Mouse (Mus musculus) gastrocnemius, postnatal 10 days (tissue): ENCODE measurements around the gene Nap1l2. TPM values are rescaled to one million over a fixed set of nuclear protein-coding genes. Genes with fewer than 3 reads are reported as not detected.
"Not testable (repeated sequence)": the region's sequence is repeated elsewhere in the genome, so short reads cannot be mapped to it uniquely, and the experiment has no call there.

Experiments
- DNase-seq: peaks from one replicate; pipeline ENCODE4 v3.0.0; 2021; ENCODE audit warnings: mixed read lengths
- long read RNA-seq, 2 experiments: library from polyadenylated mRNA; stranded (forward); transcript quantifications; one replicate each; pipeline ENCODE4 v2.0.0; 2021
- total RNA-seq, 2 experiments: library from RNA; stranded (reverse); gene quantifications; 2 replicates each; pipeline ENCODE4 v1.2.3; 2021

Nap1l2 gene
- total RNA-seq = not detected
- long read RNA-seq, experiment 1 = 0 reads
- long read RNA-seq, experiment 2 = 0 reads

DNA sequence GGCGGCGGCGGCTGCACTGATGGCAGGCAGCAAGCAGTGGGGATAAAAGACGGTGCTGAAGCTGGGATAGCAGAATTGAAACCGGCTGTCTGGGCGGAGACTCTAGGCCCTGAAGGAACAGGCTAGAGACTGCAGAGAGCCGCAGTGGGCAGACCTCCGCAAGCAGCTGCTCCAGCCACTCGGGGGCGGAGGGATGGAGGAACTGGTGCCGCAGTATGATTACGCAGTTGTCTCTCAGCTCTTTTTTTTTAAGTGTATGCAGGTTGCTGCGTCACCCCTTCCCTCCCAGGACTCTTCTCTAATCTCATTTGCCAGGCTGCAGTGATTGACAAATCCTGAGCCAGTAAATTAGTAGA, at the start of gene Nap1l2:
Nap1l2 (minus strand) TSS at position 210 of the 356 bp plus-strand sequence.
- DNase-seq = peak; percentile 4

- no peak for DNase-seq
Measured at GRCm38 (mm10) chrX:103215251-103215650, 28.8 kb upstream of the Nap1l2 start.

- DNase-seq = no peak
Measured at GRCm38 (mm10) chrX:103186829-103187228, 389 bp upstream of the Nap1l2 start.

DNA sequence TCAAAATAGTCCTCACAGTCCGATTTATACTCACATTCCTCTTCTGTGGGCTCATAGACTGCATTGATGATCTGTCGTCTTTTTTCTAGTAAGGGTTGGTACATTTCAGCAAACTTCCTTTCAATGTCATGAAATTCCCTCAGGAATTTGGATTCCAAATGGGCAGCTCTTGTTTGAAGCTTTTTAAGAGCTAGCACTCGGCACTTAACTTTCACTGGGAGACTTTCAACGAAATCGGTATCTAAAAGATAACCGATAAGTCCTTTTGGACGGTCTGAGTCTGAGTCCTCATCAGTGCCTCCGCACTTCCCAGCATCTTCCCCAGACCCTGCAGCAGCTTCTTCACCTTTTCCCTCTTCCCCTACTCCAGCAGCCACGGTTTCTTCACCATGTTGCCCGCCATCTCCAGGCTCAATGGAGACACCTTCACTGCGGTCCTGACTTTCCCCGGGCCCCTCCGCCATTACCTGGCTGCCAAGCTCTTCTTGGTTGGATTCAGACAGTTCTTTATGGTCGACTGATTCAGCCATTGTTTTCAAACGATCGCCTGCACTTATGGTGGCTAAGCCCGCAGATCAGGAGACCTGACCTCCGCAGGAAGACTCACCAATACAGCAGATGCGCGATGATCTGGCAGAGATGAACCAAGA, 534 bp downstream of the Nap1l2 start:
- no peak for DNase-seq

DNA sequence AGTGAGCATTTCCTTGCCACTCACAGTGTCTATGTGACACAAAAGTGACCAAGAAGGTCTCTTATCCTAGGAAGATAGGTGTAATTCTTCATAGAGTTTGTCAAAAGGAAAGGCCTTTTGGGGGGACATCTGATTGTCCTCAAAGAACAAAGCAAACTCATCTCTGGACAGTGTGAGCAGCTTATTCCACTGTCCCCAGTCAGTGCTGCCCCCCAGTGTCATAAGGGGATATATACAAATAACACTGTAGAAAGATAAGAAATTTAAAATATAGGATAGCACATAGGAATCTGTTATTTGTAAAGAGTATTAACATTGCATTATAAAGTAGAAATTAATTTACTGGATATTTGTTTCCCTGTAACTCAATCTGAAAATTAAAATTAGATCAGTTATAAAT, 2.9 kb downstream of the Nap1l2 start:
- no peak for DNase-seq

- no peak for DNase-seq
Measured at GRCm38 (mm10) chrX:103179771-103180558, 6.5 kb downstream of the Nap1l2 start.

DNA sequence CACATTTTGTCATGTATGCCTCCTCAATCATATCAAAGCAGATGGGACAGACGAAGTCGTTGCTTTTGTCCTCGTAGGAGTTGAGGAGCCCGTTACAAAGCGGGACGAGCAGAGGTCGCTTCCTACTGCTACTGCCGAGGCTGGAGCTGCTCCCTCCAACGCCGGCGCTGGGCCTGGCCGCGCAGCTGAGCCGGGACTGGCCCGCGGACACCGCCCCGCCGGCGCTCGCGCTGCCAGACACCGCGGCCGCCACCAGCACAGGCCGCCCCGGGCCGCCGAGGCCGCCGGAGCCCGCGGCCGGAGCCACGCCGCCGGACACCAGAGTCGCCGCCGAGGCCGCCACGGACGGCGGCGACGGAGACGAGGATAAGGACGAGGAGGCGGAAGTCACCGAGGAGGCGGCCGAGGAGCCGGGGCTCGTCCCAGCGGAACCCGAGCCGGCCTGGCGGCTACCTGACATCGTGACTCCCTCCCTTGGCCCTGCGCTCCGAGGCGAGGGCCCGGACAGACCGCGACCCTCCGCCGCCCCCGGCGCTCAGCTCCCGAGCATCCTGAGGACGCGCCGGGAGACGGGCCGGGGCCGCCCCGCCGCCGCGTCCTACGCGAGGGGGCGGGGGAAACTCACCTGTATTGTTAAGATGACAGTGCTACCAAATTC, 21.4 kb downstream of the Nap1l2 start:
- not testable (repeated sequence) for DNase-seq

DNA sequence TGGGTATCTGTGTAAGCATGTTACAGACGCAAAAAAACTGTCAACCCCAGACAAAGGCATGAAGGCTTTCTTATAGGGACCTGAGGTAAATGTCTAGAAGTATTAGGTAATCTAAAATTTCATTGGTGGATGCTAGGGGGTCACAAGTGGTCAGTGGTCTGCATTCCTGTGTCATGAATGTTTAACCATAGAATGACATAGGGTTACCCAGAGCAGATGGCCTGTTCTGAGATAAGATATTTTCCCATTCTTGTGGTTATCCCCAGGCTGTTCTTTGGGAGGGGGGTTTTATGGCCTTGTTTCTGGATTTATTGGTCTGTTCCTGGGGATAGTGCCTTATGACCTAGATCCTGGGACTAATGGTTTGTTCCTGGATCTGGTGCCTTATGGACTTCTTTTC, 30.3 kb downstream of the Nap1l2 start:
- DNase-seq = no peak

GRCm38 (mm10) chrX:103138549-103138948, 47.9 kb downstream of the Nap1l2 start:
- DNase-seq = no peak

Other genes starting within 250 kb of the Nap1l2 start
- gene Cdx4, start 134.8 kb upstream of the Nap1l2 start, total RNA-seq = not detected
- 1 to 10 TPM in 1 of 2 experiments, under 1 TPM in 1; 0.89 to 1.1 TPM for gene Chic1, start 169.8 kb upstream of the Nap1l2 start, total RNA-seq
- gene Tsx, start 227.8 kb upstream of the Nap1l2 start, total RNA-seq = not detected
- not detected for gene Gm26992, start 235.4 kb upstream of the Nap1l2 start, total RNA-seq